Mouse (Mus musculus): Measurements from ENCODE around the gene Tdp2. TPM values are rescaled to one million over a fixed set of nuclear protein-coding genes. Genes with fewer than 3 reads are reported as not detected.

Gene Tdp2
- total and polyA plus RNA-seq, 3 experiments: 37.4 to 96.6 (median 44.5) TPM

DNA sequence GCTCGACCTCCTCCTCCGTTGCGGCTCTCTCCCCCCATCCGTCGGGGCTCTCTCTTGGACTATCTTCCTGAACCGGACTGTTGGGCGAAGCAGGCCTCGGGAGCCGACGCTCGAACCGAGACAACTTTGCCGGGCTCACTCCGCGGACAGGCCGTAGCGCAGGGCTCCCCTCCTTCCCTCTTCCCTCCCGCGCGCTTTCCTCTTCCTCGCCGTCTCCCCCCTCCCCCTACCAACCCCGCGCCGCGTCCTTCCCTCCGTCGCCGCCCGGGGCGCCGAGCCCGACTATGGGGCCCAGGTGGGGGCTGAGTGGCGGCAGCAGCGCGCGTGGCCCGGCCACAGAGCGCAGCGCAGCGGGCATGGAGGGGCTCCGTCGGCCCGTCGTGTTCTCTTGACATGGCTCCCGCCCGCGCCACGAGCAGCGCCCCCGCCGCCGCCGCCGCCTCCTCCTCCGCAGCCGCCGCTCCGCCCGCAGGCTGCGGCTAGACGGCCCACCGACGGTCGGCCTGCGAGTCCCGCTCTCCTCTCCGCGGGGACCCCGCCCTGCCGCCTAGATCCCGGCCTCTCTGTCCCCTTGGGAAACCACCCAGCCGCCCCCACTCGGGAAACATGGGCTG, 30.1 kb upstream of the Tdp2 start, which contains the start of gene BC005537:
BC005537 (plus strand) TSS at position 350 of the 614 bp plus-strand sequence.
- peak within 1 kb of the TSS; percentile 87 to 97 (median 91) for H3K4me3 ChIP-seq (replicated peaks in 1 of 3; ENCODE audit: low read depth in 2 of 3, low read length in 2 of 3, poor library complexity in 1 of 3)
- in situ Hi-C loops (cut with MboI; ENCODE audit: low pct_ligation_motif_present, low pct_unique_long_range_greater_than_20kb, low sequenced_read_pairs): no loop called here
- DNase-seq (ENCODE audit: extremely low read depth): no peak
- H3K79me2 ChIP-seq (replicated peaks; ENCODE audit: control insufficient read depth, extremely low read depth, insufficient read depth, poor library complexity, severe bottlenecking): peaks cover 40% of the 10 kb centered on the region
- H3K27ac ChIP-seq (ENCODE audit: insufficient read depth, low read depth): peak within 1 kb of the TSS; percentile 93
- TF ChIP-seq BHLHE40 (IDR thresholded peaks at IDR 0.05; ENCODE audit: low read depth, low read length) (no peak), ELF1 (IDR thresholded peaks at IDR 0.05; ENCODE audit: low read depth, low read length) (no peak; the same call in 1 of the 2 replicates), GABPA (IDR thresholded peaks at IDR 0.05; ENCODE audit: insufficient replicate concordance, low read depth, low read length) (no peak), MEF2A (IDR thresholded peaks at IDR 0.05; ENCODE audit: borderline replicate concordance, low read depth, low read length) (no peak), EP300 (IDR thresholded peaks at IDR 0.05; ENCODE audit: low read length) (no peak), IRF4 (IDR thresholded peaks at IDR 0.05; ENCODE audit: low read depth, low read length) (no peak), JUND (conservative IDR thresholded peaks at IDR 0.05; ENCODE audit: low read depth, low read length) (no peak), CHD1 (IDR thresholded peaks at IDR 0.05; ENCODE audit: low read depth, low read length) (no peak), NRF1 (IDR thresholded peaks at IDR 0.05; ENCODE audit: low read depth, low read length) (no peak), ZNF384 (IDR thresholded peaks at IDR 0.05; ENCODE audit: low read depth, low read length) (no peak), CTCF (conservative IDR thresholded peaks at IDR 0.05 in 1 of 2, IDR thresholded peaks at IDR 0.05 in 1 of 2; ENCODE audit: low read depth in 2 of 2, low read length in 2 of 2) (no peak), RCOR1 (conservative IDR thresholded peaks at IDR 0.05; ENCODE audit: low read depth, low read length) (no peak), POLR2AphosphoS2 (IDR thresholded peaks at IDR 0.05; ENCODE audit: low read depth, low read length) (no peak), USF2 (conservative IDR thresholded peaks at IDR 0.05; ENCODE audit: low read depth, low read length) (no peak), PAX5 (IDR thresholded peaks at IDR 0.05; ENCODE audit: low read length) (no peak), MXI1 (IDR thresholded peaks at IDR 0.05; ENCODE audit: low read depth, low read length) (peak; percentile 74), USF1 (IDR thresholded peaks at IDR 0.05; ENCODE audit: low read depth, low read length) (no peak), ZKSCAN1 (IDR thresholded peaks at IDR 0.05; ENCODE audit: borderline replicate concordance, low read depth, low read length) (no peak), TCF12 (IDR thresholded peaks at IDR 0.05; ENCODE audit: low read depth, low read length) (no peak), SMC3 (IDR thresholded peaks at IDR 0.05; ENCODE audit: low read depth, low read length) (no peak), MAFK (IDR thresholded peaks at IDR 0.05; ENCODE audit: insufficient replicate concordance, low read length) (no peak), ZC3H11A (IDR thresholded peaks at IDR 0.05; ENCODE audit: low read depth, low read length) (no peak), CHD2 (IDR thresholded peaks at IDR 0.05; ENCODE audit: low read length) (peak; percentile 69; the same call in 1 of the 2 replicates), MAZ (IDR thresholded peaks at IDR 0.05; ENCODE audit: low read depth, low read length) (peak; percentile 2; the same call in 1 of the 2 replicates), NELFE (IDR thresholded peaks at IDR 0.05; ENCODE audit: low read depth, low read length) (no peak), SIN3A (IDR thresholded peaks at IDR 0.05; ENCODE audit: low read length) (peak; percentile 77), UBTF (IDR thresholded peaks at IDR 0.05; ENCODE audit: low read depth, low read length) (peak; percentile 93), MYC (IDR thresholded peaks at IDR 0.05; ENCODE audit: low read depth, low read length) (no peak), ETS1 (conservative IDR thresholded peaks at IDR 0.05; ENCODE audit: low read depth, low read length) (no peak), RAD21 (IDR thresholded peaks at IDR 0.05; ENCODE audit: low read depth, low read length) (no peak), ZMIZ1 (IDR thresholded peaks at IDR 0.05; ENCODE audit: low read depth, low read length) (no peak), MAX (IDR thresholded peaks at IDR 0.05; ENCODE audit: low read length) (no peak), E2F4 (IDR thresholded peaks at IDR 0.05; ENCODE audit: insufficient replicate concordance, low read depth, low read length) (no peak), KAT2A (IDR thresholded peaks at IDR 0.05; ENCODE audit: insufficient replicate concordance, low read length) (0 out of 2 replicates have a peak, but pooled peaks have one; percentile 9), JUN (IDR thresholded peaks at IDR 0.05; ENCODE audit: insufficient read depth, low read depth, low read length) (no peak), HCFC1 (IDR thresholded peaks at IDR 0.05; ENCODE audit: low read depth, low read length) (no peak), POLR2A (IDR thresholded peaks at IDR 0.05; ENCODE audit: low read depth, low read length) (no peak), TBP (conservative IDR thresholded peaks at IDR 0.05; ENCODE audit: low read depth, low read length) (no peak)
- H3K9ac ChIP-seq (ENCODE audit: insufficient read depth, low read depth): peak within 1 kb of the TSS; percentile 97
- no peaks in the 10 kb centered on the region for H3K27me3 ChIP-seq (replicated peaks)
- peaks cover 11 to 19% of the 10 kb centered on the region in 2 experiments for H3K36me3 ChIP-seq (replicated peaks in 1 of 2; ENCODE audit: control insufficient read depth in 1 of 2, insufficient read depth in 1 of 2, low read length in 1 of 2)
- dilution Hi-C loops (cut with MboI; ENCODE audit: extremely low pct_ligation_motif_present, extremely low pct_unique_long_range_greater_than_20kb, low sequenced_read_pairs): no loop called here
- peaks cover 5 to 21% of the 10 kb centered on the region in 2 experiments; a peak in 3 of 4 replicates for H3K4me1 ChIP-seq (ENCODE audit: control insufficient read depth in 1 of 2, insufficient read depth in 2 of 2)
- H3K4me2 ChIP-seq (ENCODE audit: insufficient read depth, low read depth, poor library complexity, severe bottlenecking): peak within 1 kb of the TSS; percentile 99
- no peaks in the 10 kb centered on the region for H3K9me3 ChIP-seq (replicated peaks; ENCODE audit: low read length)

Measured in CH12.LX (cell line).